Mouse (Mus musculus): ENCODE data around the gene Ctla4.
A peak's percentile ranks its signal among the peaks of the same experiment; 100 is the strongest.

Ctla4 gene

GRCm38 (mm10) chr1:60920493-60921355, 33.9 kb downstream of the Ctla4 start:
- DNase-seq (ENCODE audit: low read depth, low spot score) = peak; percentile 47

- DNase-seq (ENCODE audit: low read depth, low spot score) = no peak
These were observed 42.2 kb downstream of the Ctla4 start for GRCm38 (mm10) chr1:60929036-60929435.

- no peak for DNase-seq (ENCODE audit: low read depth, low spot score)
These were observed 43.6 kb downstream of the Ctla4 start for GRCm38 (mm10) chr1:60930397-60930796.

- peak; percentile 54 for DNase-seq (ENCODE audit: low read depth, low spot score)
These were observed 49.3 kb downstream of the Ctla4 start for GRCm38 (mm10) chr1:60935968-60936581.

- DNase-seq (ENCODE audit: low read depth, low spot score) = no peak
These were observed 50.3 kb downstream of the Ctla4 start for GRCm38 (mm10) chr1:60936963-60937711.

- peak; percentile 67 for DNase-seq (ENCODE audit: low read depth, low spot score)
These were observed 51.5 kb downstream of the Ctla4 start for GRCm38 (mm10) chr1:60938256-60938655.

GRCm38 (mm10) chr1:60938974-60939373, 52.2 kb downstream of the Ctla4 start:
- no peak for DNase-seq (ENCODE audit: low read depth, low spot score)

- no peak for DNase-seq (ENCODE audit: low read depth, low spot score)
These were observed 53.2 kb downstream of the Ctla4 start for GRCm38 (mm10) chr1:60940023-60940422.

- no peak for DNase-seq (ENCODE audit: low read depth, low spot score)
These were observed 53.8 kb downstream of the Ctla4 start for GRCm38 (mm10) chr1:60940620-60941019.

- no peak for DNase-seq (ENCODE audit: low read depth, low spot score)
These were observed 54.6 kb downstream of the Ctla4 start for GRCm38 (mm10) chr1:60941056-60942048.

- DNase-seq (ENCODE audit: low read depth, low spot score) = no peak
These were observed 56.1 kb downstream of the Ctla4 start for GRCm38 (mm10) chr1:60942921-60943320.

GRCm38 (mm10) chr1:60945633-60946401, 59.0 kb downstream of the Ctla4 start:
- no peak for DNase-seq (ENCODE audit: low read depth, low spot score)

- no peak for DNase-seq (ENCODE audit: low read depth, low spot score)
These were observed 61.3 kb downstream of the Ctla4 start for GRCm38 (mm10) chr1:60948112-60948511.

- no peak for DNase-seq (ENCODE audit: low read depth, low spot score)
These were observed 66.2 kb downstream of the Ctla4 start for GRCm38 (mm10) chr1:60952958-60953357.

GRCm38 (mm10) chr1:60953686-60954085, 66.9 kb downstream of the Ctla4 start:
- no peak for DNase-seq (ENCODE audit: low read depth, low spot score)

GRCm38 (mm10) chr1:60954759-60955158, 68.0 kb downstream of the Ctla4 start:
- no peak for DNase-seq (ENCODE audit: low read depth, low spot score)

- DNase-seq (ENCODE audit: low read depth, low spot score) = no peak
These were observed 68.4 kb downstream of the Ctla4 start for GRCm38 (mm10) chr1:60955186-60955585.

GRCm38 (mm10) chr1:60956196-60956595, 69.4 kb downstream of the Ctla4 start:
- DNase-seq (ENCODE audit: low read depth, low spot score) = no peak

- no peak for DNase-seq (ENCODE audit: low read depth, low spot score)
These were observed 71.5 kb downstream of the Ctla4 start for GRCm38 (mm10) chr1:60958287-60958686.

- DNase-seq (ENCODE audit: low read depth, low spot score) = no peak
These were observed 72.4 kb downstream of the Ctla4 start for GRCm38 (mm10) chr1:60959246-60959645.

All from skeletal muscle tissue, adult 2 months (tissue).